In the genomic region with DNA sequence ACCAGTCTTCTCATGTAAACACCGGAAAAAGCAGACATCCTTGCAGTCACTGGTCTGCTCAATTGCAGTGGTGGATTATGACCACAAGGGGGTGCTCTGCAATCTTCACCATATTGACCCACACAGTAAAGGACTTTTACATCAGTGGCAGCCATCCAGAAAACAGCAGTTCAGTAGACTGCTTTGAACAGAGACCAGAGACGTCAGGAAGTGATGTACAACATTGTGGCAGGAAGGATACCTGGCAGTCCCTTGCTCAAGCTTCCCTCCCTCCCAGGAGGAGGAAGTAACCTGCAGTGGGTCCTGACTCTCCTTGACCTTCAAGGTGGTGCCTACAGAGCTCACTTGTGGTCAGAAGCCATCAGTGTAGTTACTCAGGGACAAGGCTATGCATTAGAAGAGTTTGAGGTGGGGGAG, we compare ENCODE assay signal across 9 mouse cellular contexts. TPM values are rescaled to one million over a fixed set of nuclear protein-coding genes. Genes with fewer than 3 reads are reported as not detected.
DNase-seq lines count a peak whose midpoint lies in the region; ATAC-seq and TF ChIP-seq lines count a peak whose summit lies in the region.
"Had no signal": no experiment of that assay in that cellular context is flagged by ENCODE, and none has a peak within 500 bp of the region (broad histone marks: within the 10 kb centered on the region; RNA-seq: fewer than 3 reads in every experiment).

No protein-coding gene starts in this region.

- H3K79me2 ChIP-seq in CH12.LX (replicated peaks; ENCODE audit: control insufficient read depth, extremely low read depth, insufficient read depth, poor library complexity, severe bottlenecking): no peaks in the 10 kb centered on the region

- WGBS in lung, adult 2 months: 3% methylated on average over 2 of the region's 2 CpGs

- H3K4me3 ChIP-seq in CH12.LX (replicated peaks in 1 of 3; ENCODE audit: low read depth in 2 of 3, low read length in 2 of 3, poor library complexity in 1 of 3): no peak overlapping the region
- H3K4me3 ChIP-seq in lung, adult 2 months (replicated peaks; ENCODE audit: extremely low read depth, low read depth, low read length): no peak overlapping the region

- peak; percentile 70 for DNase-seq in cerebellum, adult 11-12 months
- DNase-seq in CH12.LX (ENCODE audit: extremely low read depth): peak; percentile 82
- DNase-seq in cerebellum, adult 9-10 months: peak; percentile 86
- DNase-seq in heart, adult 9 months (ENCODE audit: low spot score in 2 of 2): peak; percentile 51 to 79
- peak; percentile 85 for DNase-seq in kidney, postnatal 14 days
- DNase-seq in lung, adult 2 months: peak; percentile 64
- peak; percentile 51 for DNase-seq in right cerebral cortex, postnatal 25 days

- dilution Hi-C loops in CH12.LX (cut with MboI; ENCODE audit: extremely low pct_ligation_motif_present, extremely low pct_unique_long_range_greater_than_20kb, low sequenced_read_pairs): no loop called here

- ATAC-seq in cerebellum, adult (ENCODE audit: insufficient number of reproducible peaks, low FRiP score, low TSS enrichment): no peak

- in situ Hi-C loops in CH12.LX (cut with MboI; ENCODE audit: low pct_ligation_motif_present, low pct_unique_long_range_greater_than_20kb, low sequenced_read_pairs): no loop called here

- no peaks in the 10 kb centered on the region for H3K27me3 ChIP-seq in CH12.LX (replicated peaks)

- H3K27ac ChIP-seq in CH12.LX (ENCODE audit: insufficient read depth, low read depth): no peak overlapping the region
- H3K27ac ChIP-seq: macrophage had no signal

- peaks cover 8 to 51% of the 10 kb centered on the region in 2 experiments for H3K4me1 ChIP-seq in CH12.LX (ENCODE audit: control insufficient read depth in 1 of 2, insufficient read depth in 2 of 2)
- peaks cover 23% of the 10 kb centered on the region for H3K4me1 ChIP-seq in lung, adult 2 months (ENCODE audit: control insufficient read depth, insufficient read depth, low read length)

- no peak overlapping the region for H3K4me2 ChIP-seq in CH12.LX (ENCODE audit: insufficient read depth, low read depth, poor library complexity, severe bottlenecking)

- peak; percentile 89 to 96 for TF ChIP-seq CTCF in CH12.LX (conservative IDR thresholded peaks at IDR 0.05 in 1 of 2, IDR thresholded peaks at IDR 0.05 in 1 of 2; ENCODE audit: low read depth in 2 of 2, low read length in 2 of 2)
- peak; percentile 56 for TF ChIP-seq CTCF in lung, adult 2 months (IDR thresholded peaks at IDR 0.05; ENCODE audit: insufficient read depth, low read length)

- no peak for TF ChIP-seq EP300 in CH12.LX (IDR thresholded peaks at IDR 0.05; ENCODE audit: low read length)

- no peak for TF ChIP-seq POLR2A in CH12.LX (IDR thresholded peaks at IDR 0.05; ENCODE audit: low read depth, low read length)
- TF ChIP-seq POLR2A in lung, adult 2 months (IDR thresholded peaks at IDR 0.05; ENCODE audit: borderline replicate concordance, extremely low read depth, low read depth, low read length): no peak

- TF ChIP-seq RAD21 in CH12.LX (IDR thresholded peaks at IDR 0.05; ENCODE audit: low read depth, low read length): peak; percentile 58

- H3K36me3 ChIP-seq in CH12.LX (replicated peaks in 1 of 2; ENCODE audit: control insufficient read depth in 1 of 2, insufficient read depth in 1 of 2, low read length in 1 of 2): peaks cover 8 to 24% of the 10 kb centered on the region in 2 experiments

- H3K9me3 ChIP-seq in CH12.LX (replicated peaks; ENCODE audit: low read length): peaks cover 4% of the 10 kb centered on the region

- no peak overlapping the region for H3K9ac ChIP-seq in CH12.LX (ENCODE audit: insufficient read depth, low read depth)

TF ChIP-seq in CH12.LX, 34 proteins besides CTCF, POLR2A, EP300 and RAD21:
- TF ChIP-seq ZKSCAN1 (IDR thresholded peaks at IDR 0.05; ENCODE audit: borderline replicate concordance, low read depth, low read length) (no peak), SMC3 (IDR thresholded peaks at IDR 0.05; ENCODE audit: low read depth, low read length) (peak; percentile 75)

RNA-seq across cellular contexts. Expression of a gene that starts 8.5 kb away (rescaled TPM):
- 1,180 and 1,205 TPM in 2 replicates for total RNA-seq in CH12.LX (2012; rRNA removed)
- total RNA-seq in CH12.LX (2014; rRNA removed): 607 and 790 TPM in 2 replicates
- polyA plus RNA-seq in CH12.LX (2012; ENCODE audit: insufficient read length, low read depth): 4,858 and 5,122 TPM in 2 replicates
- 212 and 340 TPM in 2 replicates for polyA plus RNA-seq in lung, adult 2 months (2012; rRNA removed)

RNA-seq across cellular contexts. Expression of a gene that starts 17.8 kb away (rescaled TPM):
- total RNA-seq in CH12.LX (2012; rRNA removed) (58.4 and 66.9 TPM in 2 replicates), CH12.LX (2014; rRNA removed) (69.2 and 72.1 TPM in 2 replicates)
- polyA plus RNA-seq in CH12.LX (2012; ENCODE audit: insufficient read length, low read depth): 74.2 and 88.0 TPM in 2 replicates
- 185 and 186 TPM in 2 replicates for polyA plus RNA-seq in lung, adult 2 months (2012; rRNA removed)

RNA-seq across cellular contexts. Expression of a gene that starts 17.9 kb away (rescaled TPM):
- total RNA-seq in CH12.LX (2012; rRNA removed) (59.5 and 73.9 TPM in 2 replicates), CH12.LX (2014; rRNA removed) (89.3 and 101 TPM in 2 replicates)
- 54.1 and 57.2 TPM in 2 replicates for polyA plus RNA-seq in CH12.LX (2012; ENCODE audit: insufficient read length, low read depth)
- 89.9 and 102 TPM in 2 replicates for polyA plus RNA-seq in lung, adult 2 months (2012; rRNA removed)

RNA-seq across cellular contexts. Expression of a gene that starts 20.3 kb away (rescaled TPM):
- total RNA-seq in CH12.LX (2012; rRNA removed) (not detected in 2 replicates), CH12.LX (2014; rRNA removed) (not detected in 2 replicates)
- polyA plus RNA-seq in CH12.LX (2012; ENCODE audit: insufficient read length, low read depth): not detected in 2 replicates
- not detected in 2 replicates for polyA plus RNA-seq in lung, adult 2 months (2012; rRNA removed)
- polyA plus RNA-seq: macrophage had no signal

RNA-seq across cellular contexts. Expression of a gene that starts 26.1 kb away (rescaled TPM):
- 91.5 and 136 TPM in 2 replicates for total RNA-seq in CH12.LX (2012; rRNA removed)
- total RNA-seq in CH12.LX (2014; rRNA removed): 87.4 and 90.0 TPM in 2 replicates
- 76.6 and 78.7 TPM in 2 replicates for polyA plus RNA-seq in CH12.LX (2012; ENCODE audit: insufficient read length, low read depth)
- 7.2 and 7.8 TPM in 2 replicates for polyA plus RNA-seq in lung, adult 2 months (2012; rRNA removed)

Comparison
In these comparisons a context has a peak if more than half of its experiments do, and no peak if none do; other contexts are left out.
1. RNA of a gene that starts 8.5 kb away (polyA plus RNA-seq): 4,858 to 5,122 TPM in CH12.LX; 212 to 340 TPM in lung, adult 2 months; every median in the first group is over 10 times any median in the second.
2. Peak in every context shown above with its lines, with median percentiles within 50 percentile points of each other: DNase-seq.